Mouse (Mus musculus) kidney, postnatal 0 days (tissue): ENCODE results near the gene Prom2. TPM values are rescaled to one million over a fixed set of nuclear protein-coding genes. Genes with fewer than 3 reads are reported as not detected.

Experiments
- ATAC-seq: fragments of 200-750 bp; cut with Nextera tagmentation; replicated peaks from 2 replicates; pipeline ENCODE4 v1.8.0; 2017; ENCODE audit warnings: low read depth, moderate number of reproducible peaks, moderate TSS enrichment, moderate library complexity; ENCODE audit not compliant: low FRiP score
- DNase-seq: peaks from one replicate; pipeline ENCODE4 v3.0.0-alpha.2; 2016; ENCODE audit warnings: low spot score
- H3K27ac ChIP-seq: fragments of 300-500 bp; sonication (generic); 2 replicates; pipeline ENCODE4 v1.5.1; 2014; ENCODE audit warnings: mild to moderate bottlenecking
- H3K27me3 ChIP-seq: fragments of 300-500 bp; sonication (generic); 2 replicates; pipeline ENCODE4 v1.6.1; 2014; ENCODE audit warnings: low read length, mixed read lengths; ENCODE audit not compliant: insufficient read depth
- H3K36me3 ChIP-seq: fragments of 300-500 bp; sonication (generic); 2 replicates; pipeline ENCODE4 v1.6.1; 2014; ENCODE audit warnings: low read length, mixed read lengths; ENCODE audit not compliant: insufficient read depth
- H3K4me1 ChIP-seq: fragments of 300-500 bp; sonication (generic); replicated peaks from 2 replicates; pipeline ENCODE4 v1.6.1; 2014; ENCODE audit warnings: antibody characterized with exemption, low read length, mixed read lengths; ENCODE audit not compliant: insufficient read depth
- H3K4me2 ChIP-seq: fragments of 300-500 bp; sonication (generic); 2 replicates; pipeline ENCODE4 v1.6.1; 2014; ENCODE audit warnings: mild to moderate bottlenecking, low read length, moderate library complexity, mixed read lengths
- H3K4me3 ChIP-seq: fragments of 300-500 bp; sonication (generic); replicated peaks from 2 replicates; pipeline ENCODE4 v1.5.1; 2014; ENCODE audit warnings: low read depth, low read length
- H3K9ac ChIP-seq: fragments of 300-500 bp; sonication (generic); 2 replicates; pipeline ENCODE4 v1.6.1; 2014; ENCODE audit warnings: low read depth, low read length
- H3K9me3 ChIP-seq: fragments of 300-500 bp; sonication (generic); replicated peaks from 2 replicates; pipeline ENCODE4 v1.6.1; 2016; ENCODE audit warnings: low read length, inconsistent platforms, mixed read lengths
- CTCF ChIP-seq: IDR thresholded peaks from 2 replicates; pipeline ENCODE4 v1.5.1; 2016; ENCODE audit warnings: antibody characterized with exemption, low read depth, mild to moderate bottlenecking, moderate library complexity
- WGBS: fragments of 180-500 bp; shearing (Covaris S2); extraction: QIAGEN DNeasy Blood & Tissue Kit; methylation state at CpG from one replicate; pipeline ENCODE4 v1.1.7; 2014; 5-methylcytosine and 5-hydroxymethylcytosine counted together
- polyA plus RNA-seq: library from polyadenylated mRNA; unstranded; fragments of >200 nt; fragmentation: Nextera tagmentation; extraction: Ambion mirVana; gene quantifications from 2 replicates; pipeline ENCODE4 v1.2.1, GENCODE M21; 2015

Prom2 gene
- polyA plus RNA-seq, 1 experiment from 2014 or later, result 2.4 TPM

GRCm38 (mm10) chr2:127519308-127519707 lies 22.0 kb downstream of the Prom2 start:
- DNase-seq, result no peak
- no peak for ATAC-seq
- Histone ChIP-seq H3K4me2 (no peak overlapping the region), H3K27ac (no peak overlapping the region), H3K27me3 (no peaks in the 10 kb centered on the region), H3K9me3 (no peaks in the 10 kb centered on the region), H3K36me3 (no peaks in the 10 kb centered on the region), H3K9ac (no peak overlapping the region), H3K4me1 (peaks cover 14% of the 10 kb centered on the region), H3K4me3 (no peak overlapping the region)
- WGBS, result 74% methylated on average over 5 of the region's 5 CpGs
- no peak for TF ChIP-seq CTCF

- no peaks in the 10 kb centered on the region for H3K9me3 ChIP-seq
- H3K4me1 ChIP-seq, result peaks cover 14% of the 10 kb centered on the region
- no peak for DNase-seq
- no peak overlapping the region for H3K4me2 ChIP-seq
- 77% methylated on average over 3 of the region's 3 CpGs for WGBS
- no peak overlapping the region for H3K27ac ChIP-seq
- no peak for ATAC-seq
- no peak overlapping the region for H3K4me3 ChIP-seq
- no peak for TF ChIP-seq CTCF
- no peaks in the 10 kb centered on the region for H3K27me3 ChIP-seq
- no peak overlapping the region for H3K9ac ChIP-seq
- no peaks in the 10 kb centered on the region for H3K36me3 ChIP-seq
Observed at GRCm38 (mm10) chr2:127518831-127519230, 22.4 kb downstream of the Prom2 start.

GRCm38 (mm10) chr2:127518273-127518672 lies 23.0 kb downstream of the Prom2 start:
- Histone ChIP-seq H3K27ac (no peak overlapping the region), H3K9me3 (no peaks in the 10 kb centered on the region), H3K27me3 (no peaks in the 10 kb centered on the region), H3K4me3 (no peak overlapping the region), H3K9ac (no peak overlapping the region), H3K36me3 (no peaks in the 10 kb centered on the region), H3K4me2 (no peak overlapping the region), H3K4me1 (peaks cover 14% of the 10 kb centered on the region)
- 44% methylated on average over 3 of the region's 3 CpGs for WGBS
- TF ChIP-seq CTCF, result no peak
- ATAC-seq (no peak), DNase-seq (no peak)

- DNase-seq (no peak), ATAC-seq (no peak)
- no peak for TF ChIP-seq CTCF
- Histone ChIP-seq H3K27me3 (no peaks in the 10 kb centered on the region), H3K4me2 (no peak overlapping the region), H3K4me3 (no peak overlapping the region), H3K9ac (no peak overlapping the region), H3K27ac (no peak overlapping the region), H3K9me3 (no peaks in the 10 kb centered on the region), H3K4me1 (peaks cover 13% of the 10 kb centered on the region), H3K36me3 (no peaks in the 10 kb centered on the region)
- 79% methylated on average over 8 of the region's 8 CpGs for WGBS
Observed at GRCm38 (mm10) chr2:127517081-127517480, 24.2 kb downstream of the Prom2 start.

- no peak for TF ChIP-seq CTCF
- no peak overlapping the region for H3K4me2 ChIP-seq
- H3K27ac ChIP-seq, result no peak overlapping the region
- no peaks in the 10 kb centered on the region for H3K9me3 ChIP-seq
- no peaks in the 10 kb centered on the region for H3K27me3 ChIP-seq
- DNase-seq, result no peak
- peaks cover 3% of the 10 kb centered on the region; the same call in 1 of the 2 replicates for H3K4me1 ChIP-seq
- no peak overlapping the region for H3K9ac ChIP-seq
- no peak overlapping the region for H3K4me3 ChIP-seq
- H3K36me3 ChIP-seq, result no peaks in the 10 kb centered on the region
- 79% methylated on average over 9 of the region's 9 CpGs for WGBS
- no peak for ATAC-seq
Observed at GRCm38 (mm10) chr2:127514380-127515124, 26.7 kb downstream of the Prom2 start.

- H3K4me1 ChIP-seq, result peaks cover 3% of the 10 kb centered on the region; the same call in 1 of the 2 replicates
- WGBS, result 49% methylated on average over 3 of the region's 3 CpGs
- no peak for TF ChIP-seq CTCF
- no peak overlapping the region for H3K4me3 ChIP-seq
- no peak overlapping the region for H3K4me2 ChIP-seq
- H3K9me3 ChIP-seq, result no peaks in the 10 kb centered on the region
- no peak for ATAC-seq
- H3K9ac ChIP-seq, result no peak overlapping the region
- H3K27me3 ChIP-seq, result no peaks in the 10 kb centered on the region
- no peaks in the 10 kb centered on the region for H3K36me3 ChIP-seq
- no peak for DNase-seq
- no peak overlapping the region for H3K27ac ChIP-seq
Observed at GRCm38 (mm10) chr2:127513244-127513643, 28.0 kb downstream of the Prom2 start.
